Mouse (Mus musculus) G1E (cell line): Measurements from ENCODE around the gene Plaa.

Experiments used
- CTCF ChIP-seq: IDR thresholded peaks from 2 replicates; pipeline ENCODE4 v1.5.1; 2012; ENCODE audit warnings: low read depth, low read length, inconsistent platforms, mixed read lengths
- GATA1 ChIP-seq: IDR thresholded peaks from 2 replicates; pipeline ENCODE4 v1.6.1; 2012; ENCODE audit warnings: borderline replicate concordance, low read length, inconsistent platforms, mixed read lengths

DNA sequence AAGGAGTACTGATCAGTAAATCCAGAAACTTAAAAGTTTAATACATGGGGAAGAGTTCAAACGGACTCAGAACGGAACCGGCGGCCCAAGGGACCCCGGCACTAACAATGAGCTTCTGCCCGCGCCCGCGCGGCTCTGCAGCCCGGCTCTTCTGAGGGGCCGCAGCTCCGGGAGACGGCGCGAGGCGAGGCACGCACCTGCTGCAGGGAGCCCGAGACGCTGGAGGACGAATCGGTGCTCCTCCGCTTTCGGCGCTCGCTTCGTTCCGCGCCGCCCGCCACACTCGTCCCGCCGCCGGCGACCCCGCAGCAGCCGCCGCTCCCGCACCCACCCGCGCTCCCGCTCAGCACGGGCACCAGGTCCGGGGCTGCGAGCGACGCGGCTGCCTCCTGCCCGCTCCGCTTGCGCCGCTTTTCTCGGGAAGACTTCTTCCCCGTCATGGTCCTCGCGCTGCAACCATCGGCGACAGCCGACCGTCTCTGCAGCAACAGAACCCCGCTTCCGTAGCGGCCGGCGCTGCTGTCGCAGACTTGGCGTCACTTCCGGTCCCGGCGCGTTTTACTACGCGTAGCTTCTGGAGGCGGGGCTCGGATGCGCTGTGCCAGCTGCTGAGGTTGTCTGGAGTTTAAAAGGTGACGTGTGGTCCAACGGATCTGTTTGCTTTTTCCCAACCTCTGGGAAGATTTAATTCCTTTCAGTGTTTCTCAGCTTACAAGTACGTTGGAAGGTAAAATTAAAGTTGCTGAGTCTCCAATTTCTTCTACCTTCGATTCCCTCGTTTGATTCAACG, 46.6 kb downstream of the Plaa start, which contains the start of the genes Gm10306 and Caap1:
- TF ChIP-seq CTCF, result no peak
- no peak for TF ChIP-seq GATA1
